Mouse (Mus musculus) midbrain, embryonic 16.5 days (tissue): ENCODE data around the gene Nptn. TPM values are rescaled to one million over a fixed set of nuclear protein-coding genes. Genes with fewer than 3 reads are reported as not detected.
"Not testable (repeated sequence)": the region's sequence is repeated elsewhere in the genome, so short reads cannot be mapped to it uniquely, and the experiment has no call there.

ENCODE experiments used
- ATAC-seq: fragments of 200-750 bp; cut with Nextera tagmentation; 2 replicates; pipeline ENCODE4 v1.8.0; 2017; ENCODE audit warnings: moderate TSS enrichment
- H3K27ac ChIP-seq: fragments of 300-500 bp; sonication (generic); 2 replicates; pipeline ENCODE4 v1.5.1; 2014; ENCODE audit warnings: mild to moderate bottlenecking, low read length, mixed read lengths
- H3K27me3 ChIP-seq: fragments of 300-500 bp; sonication (generic); 2 replicates; pipeline ENCODE4 v1.6.1; 2014; ENCODE audit warnings: low read depth, low read length, mixed read lengths; ENCODE audit not compliant: control insufficient read depth, insufficient read depth
- H3K36me3 ChIP-seq: fragments of 300-500 bp; sonication (generic); 2 replicates; pipeline ENCODE4 v1.6.1; 2014; ENCODE audit warnings: mild to moderate bottlenecking, low read length, moderate library complexity, mixed read lengths; ENCODE audit not compliant: control insufficient read depth, insufficient read depth
- H3K4me1 ChIP-seq: fragments of 300-500 bp; sonication (generic); 2 replicates; pipeline ENCODE4 v1.6.1; 2014; ENCODE audit warnings: mild to moderate bottlenecking, low read length, mixed read lengths; ENCODE audit not compliant: control insufficient read depth, insufficient read depth
- H3K4me2 ChIP-seq: fragments of 300-500 bp; sonication (generic); 2 replicates; pipeline ENCODE4 v1.6.1; 2014; ENCODE audit warnings: mild to moderate bottlenecking, low read length, mixed read lengths
- H3K4me3 ChIP-seq: fragments of 300-500 bp; sonication (generic); 2 replicates; pipeline ENCODE4 v1.5.1; 2014; ENCODE audit warnings: low read depth, mild to moderate bottlenecking, low read length, moderate library complexity, mixed read lengths
- H3K9ac ChIP-seq: fragments of 300-500 bp; sonication (generic); 2 replicates; pipeline ENCODE4 v1.6.1; 2014; ENCODE audit warnings: low read depth, low read length, mixed read lengths
- H3K9me3 ChIP-seq: fragments of 300-500 bp; sonication (generic); replicated peaks from 2 replicates; pipeline ENCODE4 v1.6.1; 2014; ENCODE audit warnings: mild to moderate bottlenecking, low read length, mixed read lengths; ENCODE audit not compliant: control insufficient read depth, poor library complexity, severe bottlenecking
- WGBS: fragments of 180-500 bp; shearing (Covaris S2); extraction: QIAGEN DNeasy Blood & Tissue Kit; methylation state at CpG from one replicate; pipeline ENCODE4 v1.1.7; 2014; 5-methylcytosine and 5-hydroxymethylcytosine counted together
- polyA plus RNA-seq: library from polyadenylated mRNA; unstranded; fragments of >200 nt; fragmentation: Nextera tagmentation; extraction: Ambion mirVana; gene quantifications from 2 replicates; pipeline ENCODE4 v1.2.1, GENCODE M21; 2015

Gene Nptn
- polyA plus RNA-seq, 1 experiment from 2014 or later: 197 TPM

DNA sequence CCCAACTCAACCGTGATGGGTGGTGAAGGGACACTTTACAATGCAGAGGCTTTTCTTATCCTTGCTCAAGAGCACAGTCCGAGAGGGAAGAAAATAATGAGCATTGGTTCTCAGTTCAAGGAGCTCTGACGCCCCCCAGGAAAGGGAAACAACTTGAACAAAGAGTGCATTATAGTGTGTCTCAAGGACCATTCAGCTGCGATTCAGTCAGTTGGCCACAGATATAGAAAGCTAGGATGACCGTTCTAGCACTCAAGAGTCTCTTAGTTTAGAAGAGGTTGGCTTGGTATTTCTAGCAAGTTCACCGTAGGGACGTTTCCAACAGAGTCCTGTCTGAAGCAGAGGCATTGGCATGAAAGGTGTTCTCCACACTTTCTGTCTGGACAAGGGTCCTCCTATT is 25.4 kb upstream of the Nptn start:
- no peak for ATAC-seq
- Histone ChIP-seq H3K36me3 (no peaks in the 10 kb centered on the region), H3K9ac (no peak overlapping the region), H3K27ac (peak overlapping the region; percentile 98; the same call in 1 of the 2 replicates), H3K9me3 (no peaks in the 10 kb centered on the region), H3K4me2 (no peak overlapping the region), H3K27me3 (no peaks in the 10 kb centered on the region), H3K4me3 (no peak overlapping the region), H3K4me1 (peaks cover 19% of the 10 kb centered on the region)
- 41% methylated on average over 7 of the region's 7 CpGs for WGBS

- Histone ChIP-seq H3K4me3 (no peak overlapping the region), H3K9me3 (no peaks in the 10 kb centered on the region), H3K36me3 (no peaks in the 10 kb centered on the region), H3K4me1 (peaks cover 16% of the 10 kb centered on the region), H3K9ac (no peak overlapping the region), H3K27me3 (no peaks in the 10 kb centered on the region), H3K4me2 (no peak overlapping the region), H3K27ac (no peak overlapping the region)
- no peak for ATAC-seq
- WGBS: 73% methylated on average over 3 of the region's 3 CpGs
Measured at GRCm38 (mm10) chr9:58557457-58558455, 24.3 kb upstream of the Nptn start.

DNA sequence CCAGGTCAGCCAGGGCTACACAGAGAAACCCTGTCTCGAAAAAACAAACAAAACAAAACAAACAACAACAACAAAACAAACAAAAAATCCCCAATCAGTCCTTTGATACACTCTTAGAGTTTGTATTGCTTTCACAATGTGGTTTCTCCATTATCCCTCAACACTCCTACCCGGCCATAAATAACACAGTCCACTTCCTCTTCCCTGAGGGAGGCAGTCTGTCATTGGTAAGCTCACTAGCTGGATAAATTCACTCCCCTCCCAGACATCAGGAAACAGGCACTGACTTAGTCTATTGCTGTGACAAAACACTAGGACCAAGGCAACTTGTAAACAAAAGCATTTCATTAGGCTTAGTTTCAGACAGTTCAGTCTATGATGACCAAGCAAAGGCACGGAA is 21.8 kb upstream of the Nptn start:
- peaks cover 3% of the 10 kb centered on the region; the same call in 1 of the 2 replicates for H3K4me1 ChIP-seq
- H3K4me2 ChIP-seq: no peak overlapping the region
- 82% methylated on average over 3 of the region's 3 CpGs for WGBS
- H3K9me3 ChIP-seq: no peaks in the 10 kb centered on the region
- H3K9ac ChIP-seq: no peak overlapping the region
- H3K36me3 ChIP-seq: no peaks in the 10 kb centered on the region
- no peak overlapping the region for H3K4me3 ChIP-seq
- no peak for ATAC-seq
- no peak overlapping the region for H3K27ac ChIP-seq
- no peaks in the 10 kb centered on the region for H3K27me3 ChIP-seq

- not testable (repeated sequence) for H3K4me3 ChIP-seq, H3K4me1 ChIP-seq, H3K9ac ChIP-seq, H3K27me3 ChIP-seq, ATAC-seq, H3K27ac ChIP-seq, H3K36me3 ChIP-seq, H3K9me3 ChIP-seq, H3K4me2 ChIP-seq
- WGBS: 84% methylated on average over 3 of the region's 3 CpGs
Measured at GRCm38 (mm10) chr9:58565945-58566344, 16.1 kb upstream of the Nptn start.

- no peak overlapping the region for H3K9ac ChIP-seq
- no peaks in the 10 kb centered on the region for H3K27me3 ChIP-seq
- H3K4me3 ChIP-seq: no peak overlapping the region
- H3K9me3 ChIP-seq: no peaks in the 10 kb centered on the region
- no peak overlapping the region for H3K4me2 ChIP-seq
- no peaks in the 10 kb centered on the region for H3K36me3 ChIP-seq
- H3K4me1 ChIP-seq: no peaks in the 10 kb centered on the region
- ATAC-seq: no peak
- H3K27ac ChIP-seq: no peak overlapping the region
Measured at GRCm38 (mm10) chr9:58567682-58568081, 14.4 kb upstream of the Nptn start.

- 89% methylated on average over 1 of the region's 1 CpGs for WGBS
- Histone ChIP-seq H3K27me3 (no peaks in the 10 kb centered on the region), H3K4me1 (no peaks in the 10 kb centered on the region), H3K4me3 (no peak overlapping the region), H3K9me3 (no peaks in the 10 kb centered on the region), H3K9ac (no peak overlapping the region), H3K27ac (no peak overlapping the region), H3K36me3 (no peaks in the 10 kb centered on the region), H3K4me2 (no peak overlapping the region)
- no peak for ATAC-seq
Measured at GRCm38 (mm10) chr9:58571001-58571400, 11.0 kb upstream of the Nptn start.

GRCm38 (mm10) chr9:58578669-58579068 is 3.4 kb upstream of the Nptn start:
- H3K9me3 ChIP-seq: 0 out of 2 replicates have a peak, but pooled peaks cover 2% of the 10 kb centered on the region
- H3K4me1 ChIP-seq: peaks cover 7% of the 10 kb centered on the region
- 29% methylated on average over 3 of the region's 3 CpGs for WGBS
- H3K27ac ChIP-seq: no peak overlapping the region
- H3K4me2 ChIP-seq: no peak overlapping the region
- ATAC-seq: no peak
- H3K9ac ChIP-seq: no peak overlapping the region
- H3K4me3 ChIP-seq: no peak overlapping the region
- H3K36me3 ChIP-seq: no peaks in the 10 kb centered on the region
- no peaks in the 10 kb centered on the region for H3K27me3 ChIP-seq

GRCm38 (mm10) chr9:58580453-58581195 is 1.4 kb upstream of the Nptn start:
- H3K9ac ChIP-seq, H3K4me3 ChIP-seq, H3K36me3 ChIP-seq, H3K9me3 ChIP-seq, H3K27ac ChIP-seq, H3K4me2 ChIP-seq, ATAC-seq, H3K27me3 ChIP-seq: not testable (repeated sequence)
- peaks cover 16% of the 10 kb centered on the region for H3K4me1 ChIP-seq
- WGBS: 76% methylated on average over 10 of the region's 10 CpGs
